Mouse (Mus musculus) CD4-positive naive resting alpha-beta T cell, adult 57 days (primary cell): ENCODE data around the gene Igtp. TPM values are rescaled to one million over a fixed set of nuclear protein-coding genes. Genes with fewer than 3 reads are reported as not detected.

Experiments
- total RNA-seq: library from RNA; stranded (reverse); gene quantifications from one replicate; pipeline ENCODE4 v1.2.4, GENCODE M21; 2023

Gene Igtp
- total RNA-seq = 94.7 TPM

DNA sequence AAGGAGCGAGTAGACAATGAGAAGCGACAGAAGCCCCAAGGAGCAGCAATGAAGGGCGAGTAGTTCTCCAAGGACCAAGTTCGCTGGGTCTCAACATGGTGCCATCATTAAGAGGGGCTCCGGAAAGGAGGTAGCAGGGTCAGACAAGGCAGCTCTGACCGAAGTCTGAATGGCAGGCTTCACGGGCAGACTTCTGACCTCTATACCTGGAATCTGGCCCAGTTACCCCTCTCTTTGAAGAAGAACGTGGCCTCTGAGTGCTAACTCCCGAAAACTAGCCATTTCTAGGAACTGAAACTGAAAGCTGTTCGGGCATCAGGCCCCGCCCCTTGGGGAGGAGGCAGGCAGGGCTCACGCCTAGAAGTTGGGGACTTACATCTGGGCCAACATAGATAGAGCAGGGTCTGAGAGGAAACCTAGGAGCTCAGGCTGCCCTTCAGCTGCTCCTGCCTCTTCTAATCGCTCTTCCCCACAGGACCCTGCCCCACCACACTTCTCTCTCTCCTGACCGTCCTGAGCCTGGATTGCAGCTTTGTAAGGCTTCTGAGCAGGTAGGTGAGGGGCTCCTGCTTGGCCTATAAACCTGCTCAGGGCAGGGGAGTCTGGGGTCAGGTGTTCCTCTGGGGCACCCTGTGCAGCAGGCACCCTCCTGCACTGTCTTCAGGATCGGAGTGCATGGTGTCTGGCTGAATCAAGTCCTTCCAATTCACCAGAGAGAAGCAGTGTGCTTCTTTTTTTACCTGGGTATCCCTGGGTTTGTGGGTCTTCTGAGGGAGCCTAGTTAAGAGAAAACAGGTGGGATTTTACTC, at the start of gene Igtp, which contains the start of gene Irgm2:
Igtp (plus strand) TSS at position 328 of the 809 bp plus-strand sequence.
Irgm2 (plus strand) TSS at position 390 of the 809 bp plus-strand sequence.

DNA sequence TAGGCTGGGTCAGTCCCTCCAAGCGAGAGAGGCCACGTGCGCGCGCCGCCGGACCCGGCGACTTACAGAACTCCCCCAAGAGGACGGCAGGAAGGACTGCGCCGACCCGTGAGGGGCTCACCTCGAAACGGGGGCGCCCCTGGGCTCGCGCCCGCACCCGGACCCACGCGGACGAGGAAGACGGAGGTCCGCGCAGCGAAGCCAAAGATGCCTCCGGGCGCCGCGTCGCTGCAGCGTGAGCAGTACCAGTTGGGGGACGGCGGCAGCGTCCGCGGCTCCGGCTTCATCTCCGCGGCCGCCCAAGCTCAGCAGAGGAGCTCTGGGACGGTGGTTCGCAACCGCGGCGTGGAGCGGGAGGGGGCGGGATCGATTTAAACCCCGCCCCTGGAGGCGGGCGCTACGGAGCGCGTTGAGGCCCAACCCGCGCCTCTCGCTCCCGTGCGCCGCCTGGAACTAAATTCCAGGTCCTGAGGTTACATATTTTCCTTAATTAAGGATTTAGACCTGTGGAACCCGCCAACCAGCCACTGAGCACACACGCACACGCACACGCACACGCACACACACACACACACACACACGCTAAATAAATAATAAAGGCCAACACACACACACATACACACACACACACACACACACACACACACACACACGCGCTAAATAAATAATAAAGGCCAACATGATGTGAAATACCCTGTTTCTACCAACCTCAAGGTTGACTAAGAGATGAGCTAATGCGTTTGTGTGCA, 31.0 kb upstream of the Igtp start, which contains the start of gene Gemin5:
Gemin5 (minus strand) TSS at position 373 of the 749 bp plus-strand sequence.

DNA sequence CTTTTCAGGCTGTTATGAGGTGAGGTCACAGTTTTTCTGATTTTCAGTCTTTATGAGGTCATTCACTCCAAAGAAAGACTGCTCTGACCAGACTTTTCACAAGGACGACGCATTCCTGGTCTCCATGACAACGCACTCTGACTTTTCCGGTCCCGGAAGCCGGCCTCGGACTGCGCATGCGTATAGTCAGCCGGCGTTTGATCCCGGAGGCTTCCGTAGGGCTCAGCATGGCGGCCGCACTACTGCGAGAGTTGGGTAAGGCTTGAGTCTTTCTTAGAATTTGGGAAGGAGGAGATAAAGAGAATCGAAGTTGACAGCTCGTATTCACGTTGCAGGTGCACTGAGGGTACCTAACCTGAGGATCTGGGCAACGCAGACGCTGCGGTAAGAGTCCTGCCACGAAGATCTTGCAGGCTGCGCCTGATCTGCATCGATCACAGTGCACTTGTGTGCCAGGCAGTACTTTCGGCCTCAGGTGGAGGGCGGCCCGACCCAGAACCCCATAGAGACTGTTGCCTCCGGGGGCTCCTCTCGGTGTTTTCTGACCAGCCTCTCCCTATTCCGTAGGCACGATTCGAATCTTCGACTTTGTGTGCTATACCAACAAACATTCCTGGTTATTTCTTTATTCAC, 27.8 kb upstream of the Igtp start, which contains the start of gene Mrpl22:
Mrpl22 (plus strand) TSS at position 203 of the 633 bp plus-strand sequence.

Other genes with a start within 250 kb of the Igtp start
- 121 TPM for gene Larp1, start 190.5 kb upstream of the Igtp start, total RNA-seq
- not detected for gene Gm12248, start 106.4 kb upstream of the Igtp start, total RNA-seq
- 43.9 TPM for gene Cnot8, start 95.4 kb upstream of the Igtp start, total RNA-seq
- gene Gemin5, start 31.0 kb upstream of the Igtp start, total RNA-seq = 25.9 TPM
- 26.0 TPM for gene Mrpl22, start 27.9 kb upstream of the Igtp start, total RNA-seq
- gene Irgm2, start 62 bp downstream of the Igtp start, total RNA-seq = 17.2 TPM
- not detected for gene 4930438A08Rik, start 75.2 kb downstream of the Igtp start, total RNA-seq
- gene Zfp692, start 107.5 kb downstream of the Igtp start, total RNA-seq = 33.3 TPM
- 40.5 TPM for gene Zfp672, start 130.8 kb downstream of the Igtp start, total RNA-seq
- 21.3 TPM for gene Sh3bp5l, start 131.2 kb downstream of the Igtp start, total RNA-seq
- not detected for gene Lypd8, start 179.5 kb downstream of the Igtp start, total RNA-seq
- gene 1810065E05Rik, start 221.6 kb downstream of the Igtp start, total RNA-seq = not detected
- gene Gm12253, start 233.0 kb downstream of the Igtp start, total RNA-seq = not detected